Mouse (Mus musculus) brown adipose tissue, adult 24 weeks (tissue): ENCODE results near the gene Luc7l. TPM values are rescaled to one million over a fixed set of nuclear protein-coding genes. Genes with fewer than 3 reads are reported as not detected.

Source experiments
- H3K27ac ChIP-seq: fragments of 200-500 bp; replicated peaks from 2 replicates; pipeline ENCODE4 v1.5.1; 2012; ENCODE audit warnings: low read depth, mild to moderate bottlenecking, low read length
- H3K4me1 ChIP-seq: fragments of 200-500 bp; 2 replicates; pipeline ENCODE4 v1.6.1; 2012; ENCODE audit warnings: low read length, mixed read lengths; ENCODE audit not compliant: control insufficient read depth, insufficient read depth, insufficient read length
- H3K4me3 ChIP-seq: fragments of 200-500 bp; 2 replicates; pipeline ENCODE4 v1.5.1; 2012; ENCODE audit warnings: low read depth, mild to moderate bottlenecking, low read length, moderate library complexity; ENCODE audit not compliant: insufficient read depth
- polyA plus RNA-seq: library from polyadenylated mRNA; stranded (reverse); fragments of >200 nt; gene quantifications from 2 replicates; pipeline ENCODE4 v1.2.4, GENCODE M21; 2012; ENCODE audit not compliant: missing spikeins, insufficient read depth, insufficient read length

Gene Luc7l
- 10.7 and 23.5 TPM in 2 replicates for polyA plus RNA-seq

- H3K4me3 ChIP-seq: peak within 1 kb of the TSS; percentile 97
- H3K27ac ChIP-seq: peak within 1 kb of the TSS; percentile 93
- no peaks in the 10 kb centered on the region for H3K4me1 ChIP-seq
Measured at GRCm38 (mm10) chr17:26252539-26253251, at the start of gene Luc7l. Luc7l (plus strand) TSS chr17:26252896.

DNA sequence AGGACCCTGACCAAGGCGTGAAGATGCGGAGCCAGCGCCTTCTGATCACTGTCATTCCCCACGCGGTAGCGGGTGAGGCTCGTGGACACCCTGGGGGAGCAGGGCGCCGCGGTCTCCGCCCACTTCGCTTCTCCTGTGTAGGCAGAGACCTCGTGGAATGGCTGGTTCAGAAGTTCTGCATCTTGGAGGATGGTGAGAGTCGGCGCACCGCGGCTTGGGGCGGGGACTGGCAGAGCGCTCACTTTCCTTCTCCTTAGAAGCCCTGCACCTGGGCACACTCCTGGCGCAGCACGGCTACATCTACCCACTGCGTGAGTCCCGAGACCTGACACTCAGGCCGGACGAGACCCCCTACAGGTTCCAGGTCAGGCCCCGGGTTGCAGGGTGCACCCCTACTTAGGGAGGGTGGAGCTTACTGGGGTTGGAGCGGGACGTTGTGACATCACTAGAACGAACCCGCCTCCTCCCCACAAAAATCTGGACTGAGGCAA, 49.3 kb upstream of the Luc7l start:
- Histone ChIP-seq H3K27ac (no peak overlapping the region), H3K4me1 (no peaks in the 10 kb centered on the region), H3K4me3 (peak overlapping the region; percentile 31)

DNA sequence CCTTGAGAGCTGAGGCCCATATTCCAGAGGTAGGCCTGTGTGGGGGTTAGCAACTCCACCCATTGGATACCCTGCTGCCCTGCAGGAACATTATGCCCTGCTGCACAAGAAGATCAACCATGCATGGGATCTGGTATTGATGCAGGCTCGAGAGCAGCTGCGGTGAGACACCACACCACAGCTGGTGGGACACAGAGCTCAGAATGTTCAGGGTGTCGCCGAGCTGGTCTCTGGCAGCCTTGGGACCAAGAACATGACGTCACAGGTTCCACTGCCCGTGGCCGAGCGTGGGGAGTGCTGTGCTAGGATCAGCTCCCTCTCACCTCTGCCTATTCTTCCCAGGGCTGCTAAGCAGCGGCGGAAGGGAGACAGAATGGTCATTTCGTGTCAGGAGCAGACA, 47.9 kb upstream of the Luc7l start:
- Histone ChIP-seq H3K4me3 (no peak overlapping the region), H3K4me1 (no peaks in the 10 kb centered on the region), H3K27ac (no peak overlapping the region)

DNA sequence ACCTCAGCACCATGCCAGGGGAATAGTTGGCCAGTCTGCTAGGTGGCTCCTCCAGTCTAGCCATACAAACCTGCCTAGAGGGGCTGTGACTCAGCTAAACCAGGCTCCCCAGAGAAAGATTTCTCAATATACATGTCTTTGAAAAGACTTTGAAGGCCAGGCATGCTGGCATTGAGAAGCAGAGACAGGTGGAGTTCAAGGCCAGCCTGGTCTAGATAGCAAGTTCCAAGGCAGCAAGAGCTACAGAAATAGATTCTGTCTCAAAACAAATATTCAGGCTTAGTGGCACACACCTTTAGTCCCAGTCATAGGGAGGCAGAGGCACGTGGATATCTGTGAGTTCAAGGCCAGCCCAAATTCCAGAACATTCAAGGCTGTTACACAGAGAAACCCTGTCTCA, 46.3 kb upstream of the Luc7l start:
- Histone ChIP-seq H3K4me1 (no peaks in the 10 kb centered on the region), H3K4me3 (no peak overlapping the region), H3K27ac (no peak overlapping the region)

- Histone ChIP-seq H3K4me1 (no peaks in the 10 kb centered on the region), H3K4me3 (no peak within 1 kb of the TSS), H3K27ac (no peak within 1 kb of the TSS)
Measured at GRCm38 (mm10) chr17:26207686-26208085, 45.0 kb upstream of the Luc7l start, which contains the start of gene Arhgdig. Arhgdig (minus strand) TSS chr17:26207786.

GRCm38 (mm10) chr17:26212241-26212640, 40.5 kb upstream of the Luc7l start:
- no peak overlapping the region for H3K4me3 ChIP-seq
- no peak overlapping the region for H3K27ac ChIP-seq
- no peaks in the 10 kb centered on the region for H3K4me1 ChIP-seq

- H3K4me3 ChIP-seq: no peak overlapping the region
- H3K27ac ChIP-seq: no peak overlapping the region
- H3K4me1 ChIP-seq: no peaks in the 10 kb centered on the region
Measured at GRCm38 (mm10) chr17:26212681-26213080, 40.0 kb upstream of the Luc7l start.

DNA sequence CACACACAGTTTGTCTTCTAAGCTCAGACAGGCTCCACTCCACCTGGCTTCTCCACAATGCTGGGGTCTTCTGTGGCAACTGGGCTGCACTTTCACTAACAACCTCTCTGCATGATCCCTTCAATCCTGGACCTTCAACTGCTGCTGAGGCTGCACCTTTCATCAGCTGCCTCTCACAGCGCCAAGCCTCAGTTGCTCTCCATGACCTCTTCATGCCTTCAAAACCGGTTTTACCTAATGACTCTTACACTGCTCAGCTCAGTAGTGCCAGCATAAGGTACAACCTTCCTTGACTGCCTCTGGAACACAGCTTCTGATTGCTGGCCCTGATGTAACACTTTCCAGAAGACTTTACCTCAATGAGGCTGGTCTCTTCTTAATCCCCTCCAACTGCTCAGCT, 31.2 kb upstream of the Luc7l start:
- Histone ChIP-seq H3K4me1 (peaks cover 4% of the 10 kb centered on the region; the same call in 1 of the 2 replicates), H3K4me3 (no peak overlapping the region), H3K27ac (no peak overlapping the region)

DNA sequence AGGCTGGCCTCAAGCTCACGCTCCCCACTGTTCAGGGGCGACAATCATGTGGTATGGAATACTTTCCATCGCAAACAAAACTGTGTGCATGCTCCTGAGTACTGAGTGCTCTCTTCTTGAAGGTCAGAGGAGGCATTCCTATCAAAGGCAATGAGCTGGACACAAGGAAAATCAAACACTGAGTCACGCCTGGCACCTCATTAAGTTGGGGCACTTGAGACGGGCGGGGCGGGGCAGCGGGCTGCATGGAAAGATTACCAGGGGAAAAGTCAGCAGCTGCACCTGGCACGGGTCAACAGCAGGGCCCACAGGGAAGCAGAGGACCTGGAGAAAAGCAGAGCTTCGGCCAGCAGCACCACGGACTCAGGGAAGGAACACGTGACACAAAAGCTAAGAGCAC, 27.5 kb upstream of the Luc7l start:
- no peak overlapping the region for H3K4me3 ChIP-seq
- H3K4me1 ChIP-seq: peaks cover 4% of the 10 kb centered on the region; the same call in 1 of the 2 replicates
- H3K27ac ChIP-seq: peak overlapping the region; percentile 80

GRCm38 (mm10) chr17:26229776-26230175, 22.9 kb upstream of the Luc7l start:
- no peak overlapping the region for H3K27ac ChIP-seq
- H3K4me3 ChIP-seq: no peak overlapping the region
- H3K4me1 ChIP-seq: peaks cover 4% of the 10 kb centered on the region

DNA sequence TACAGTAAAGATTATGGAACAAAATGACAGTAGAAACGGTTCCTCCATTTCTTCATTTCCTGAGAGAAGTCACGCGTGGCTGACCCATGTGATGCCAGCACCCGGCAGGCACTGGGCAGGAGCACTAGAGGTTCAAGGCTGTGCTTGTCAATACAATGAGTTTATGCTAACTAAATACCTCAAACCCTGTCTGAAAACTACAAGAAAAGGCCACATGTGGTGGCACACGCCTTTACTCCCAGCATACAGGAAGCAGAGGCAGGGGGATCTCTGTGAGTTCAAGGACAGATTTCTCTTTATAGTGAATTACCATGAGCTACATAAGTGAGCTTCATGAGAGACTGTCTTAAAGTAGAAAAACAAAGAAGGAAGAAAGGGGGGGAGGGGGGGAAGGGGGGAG, 21.5 kb upstream of the Luc7l start:
- peaks cover 2% of the 10 kb centered on the region; the same call in 1 of the 2 replicates for H3K4me1 ChIP-seq
- no peak overlapping the region for H3K4me3 ChIP-seq
- H3K27ac ChIP-seq: peak overlapping the region; percentile 40

DNA sequence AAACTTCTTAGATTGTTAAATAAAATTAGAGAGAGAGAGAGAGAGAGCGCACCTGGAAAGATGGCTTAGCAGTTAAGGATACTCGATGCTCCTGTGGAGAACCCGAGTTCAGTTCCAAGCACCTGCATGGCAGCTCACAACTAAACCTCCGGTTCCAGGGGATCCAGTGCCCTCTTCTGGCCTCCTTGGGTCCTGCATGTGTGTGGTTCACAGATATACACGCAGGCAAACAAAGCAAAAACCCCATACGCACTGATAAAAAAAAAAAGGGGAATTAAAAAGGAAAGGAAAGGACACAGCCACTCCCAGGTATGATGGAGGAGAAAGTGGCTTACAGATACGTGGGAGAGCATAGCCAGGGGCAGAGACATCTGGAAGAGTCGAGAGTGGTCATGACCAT, 19.8 kb upstream of the Luc7l start:
- no peak overlapping the region for H3K27ac ChIP-seq
- no peak overlapping the region for H3K4me3 ChIP-seq
- H3K4me1 ChIP-seq: peaks cover 2% of the 10 kb centered on the region; the same call in 1 of the 2 replicates

- H3K4me1 ChIP-seq: peaks cover 2% of the 10 kb centered on the region; the same call in 1 of the 2 replicates
Measured at GRCm38 (mm10) chr17:26234386-26234785, 18.3 kb upstream of the Luc7l start.

GRCm38 (mm10) chr17:26235077-26235815, 17.4 kb upstream of the Luc7l start:
- Histone ChIP-seq H3K27ac (peak overlapping the region; percentile 66), H3K4me3 (no peak overlapping the region), H3K4me1 (peaks cover 2% of the 10 kb centered on the region; the same call in 1 of the 2 replicates)

More at GRCm38 (mm10) chr17:26234386-26234785, 18.3 kb upstream of the Luc7l start:
- Histone ChIP-seq H3K27ac (0 out of 2 replicates have a peak overlapping the region, but pooled peaks have one; percentile 15), H3K4me3 (no peak overlapping the region)

DNA sequence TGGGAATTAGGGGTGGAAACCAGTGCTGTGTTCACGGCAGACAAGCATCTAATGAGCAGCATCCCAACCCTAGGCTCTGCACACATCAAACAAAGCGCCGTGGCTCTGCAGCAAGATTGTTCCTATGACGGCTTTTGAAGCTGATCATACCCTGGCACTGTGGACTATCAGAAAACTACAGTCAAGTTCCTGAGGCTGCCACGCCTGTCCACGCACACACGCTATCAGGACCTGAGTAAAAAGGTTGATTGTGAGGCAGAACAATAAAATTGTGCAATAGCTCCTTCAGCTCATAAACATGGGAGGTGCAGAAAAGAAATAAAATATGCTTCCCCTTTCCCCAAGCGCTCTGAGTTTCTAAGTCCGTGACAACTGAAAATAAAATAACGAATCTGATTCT, 15.0 kb upstream of the Luc7l start:
- Histone ChIP-seq H3K27ac (no peak overlapping the region), H3K4me3 (no peak overlapping the region), H3K4me1 (peaks cover 7% of the 10 kb centered on the region)
